ENCODE assay signal across 9 mouse cellular contexts in the genomic region with DNA sequence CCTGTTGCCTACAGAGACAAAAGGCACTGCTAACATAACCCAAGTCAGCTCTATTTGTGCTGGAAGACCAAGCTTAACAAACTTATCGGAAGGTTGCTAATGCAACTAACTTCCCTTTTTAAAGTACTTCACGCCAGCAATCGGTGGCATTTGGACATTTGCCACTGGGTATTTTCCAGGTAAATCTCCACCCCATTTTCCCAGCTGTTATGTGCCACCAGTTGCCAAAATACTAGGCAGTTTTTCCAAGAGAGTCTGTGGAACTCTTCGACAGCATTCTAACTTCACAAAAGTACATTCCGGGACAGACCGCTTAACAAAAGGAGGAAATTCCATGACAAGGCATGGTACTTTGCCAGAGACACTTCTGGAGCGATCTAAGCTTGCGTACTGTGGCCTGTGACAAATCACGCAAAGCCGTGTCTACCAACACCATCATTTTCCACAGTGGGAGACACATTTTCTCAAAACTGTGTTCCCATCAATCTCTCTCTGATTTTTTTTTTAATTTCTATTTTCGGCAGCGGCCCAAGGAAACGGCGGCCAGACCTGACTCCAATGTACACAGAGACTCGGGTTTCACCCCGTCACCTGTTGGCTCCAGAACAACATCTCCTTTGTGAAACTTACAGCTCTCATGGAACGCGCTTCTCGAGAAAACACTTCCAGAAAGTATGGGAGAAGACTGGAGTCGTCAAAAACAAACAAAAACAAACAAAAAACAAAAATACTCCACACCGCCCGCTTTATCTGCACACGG.
A peak's percentile ranks its signal among the peaks of the same experiment; 100 is the strongest.
DNase-seq lines count a peak whose midpoint lies in the region; ATAC-seq and TF ChIP-seq lines count a peak whose summit lies in the region.
"Had no signal": no experiment of that assay in that cellular context is flagged by ENCODE, and none has a peak within 500 bp of the region (broad histone marks: within the 10 kb centered on the region; RNA-seq: fewer than 3 reads in every experiment).

No protein-coding gene starts in this region.

- H3K4me3 ChIP-seq in left cerebral cortex, adult 2 months: peak overlapping the region; percentile 63
- peak overlapping the region; percentile 85 for H3K4me3 ChIP-seq in forebrain, embryonic 10.5 days
- H3K4me3 ChIP-seq in hindbrain, embryonic 13.5 days: peak overlapping the region; percentile 73
- peak overlapping the region; percentile 51 for H3K4me3 ChIP-seq in limb, embryonic 15.5 days
- H3K4me3 ChIP-seq in midbrain, postnatal 0 days (ENCODE audit: low read depth, low read length): peak overlapping the region; percentile 86

- H3K9me3 ChIP-seq in forebrain, embryonic 10.5 days: no peaks in the 10 kb centered on the region
- no peaks in the 10 kb centered on the region for H3K9me3 ChIP-seq in hindbrain, embryonic 13.5 days
- H3K9me3 ChIP-seq in limb, embryonic 15.5 days: no peaks in the 10 kb centered on the region
- H3K9me3 ChIP-seq in midbrain, postnatal 0 days (ENCODE audit: low read length): no peaks in the 10 kb centered on the region

- H3K9ac ChIP-seq in hindbrain, embryonic 13.5 days: peak overlapping the region; percentile 78
- H3K9ac ChIP-seq in limb, embryonic 15.5 days: peak overlapping the region; percentile 65
- peak overlapping the region; percentile 61 for H3K9ac ChIP-seq in midbrain, postnatal 0 days (replicated peaks; ENCODE audit: low read length, poor library complexity, severe bottlenecking)

- intact Hi-C loops in left cerebral cortex, adult 2 months (cut with DNase I): loop anchor here (2.0 to 10.0 kb wide), 3 partner anchors 74 to 694 kb away; no protein-coding TSS in a partner anchor
- intact Hi-C loops in left cerebral cortex, postnatal 25 days (cut with DNase I): loop anchor here (2.0 to 10.0 kb wide), 3 partner anchors 58 to 694 kb away; no protein-coding TSS in a partner anchor
- intact Hi-C loops in left cerebral cortex, postnatal 4 days (cut with DNase I): loop anchor here (10.0 kb wide), 1 partner anchor 696 kb away; no protein-coding TSS in a partner anchor

- peaks cover 67% of the 10 kb centered on the region for H3K4me1 ChIP-seq in forebrain, embryonic 10.5 days
- peaks cover 39% of the 10 kb centered on the region for H3K4me1 ChIP-seq in hindbrain, embryonic 13.5 days (replicated peaks)
- H3K4me1 ChIP-seq in limb, embryonic 15.5 days: peaks cover 70% of the 10 kb centered on the region
- H3K4me1 ChIP-seq in midbrain, postnatal 0 days (ENCODE audit: insufficient read depth, low read length): peaks cover 2% of the 10 kb centered on the region; the same call in 1 of the 2 replicates

- TF ChIP-seq CTCF in left cerebral cortex, adult 2 months (IDR thresholded peaks at IDR 0.05): no peak
- no peak for TF ChIP-seq CTCF in midbrain, postnatal 0 days (IDR thresholded peaks at IDR 0.05)

- peaks cover 89% of the 10 kb centered on the region for H3K27me3 ChIP-seq in forebrain, embryonic 10.5 days (ENCODE audit: poor library complexity, severe bottlenecking)
- H3K27me3 ChIP-seq in hindbrain, embryonic 13.5 days: peaks cover 77% of the 10 kb centered on the region
- no peaks in the 10 kb centered on the region for H3K27me3 ChIP-seq in limb, embryonic 15.5 days
- H3K27me3 ChIP-seq in midbrain, postnatal 0 days (ENCODE audit: insufficient read depth, low read length): no peaks in the 10 kb centered on the region; the same call in 1 of the 2 replicates

- peak overlapping the region; percentile 89 for H3K27ac ChIP-seq in left cerebral cortex, adult 2 months
- peak overlapping the region; percentile 88 for H3K27ac ChIP-seq in forebrain, embryonic 10.5 days
- H3K27ac ChIP-seq in hindbrain, embryonic 13.5 days: peak overlapping the region; percentile 55
- H3K27ac ChIP-seq in limb, embryonic 15.5 days: peak overlapping the region; percentile 92
- no peak overlapping the region for H3K27ac ChIP-seq in midbrain, postnatal 0 days (ENCODE audit: low read depth, low read length)

- DNase-seq in left cerebral cortex, adult 2 months (ENCODE audit: extremely low spot score in 1 of 2, low spot score in 2 of 2): no peak
- no peak for DNase-seq in left cerebral cortex, postnatal 25 days (ENCODE audit: low spot score in 2 of 2)
- DNase-seq in forebrain, embryonic 10.5 days (ENCODE audit: extremely low spot score, low spot score): peak; percentile 29
- DNase-seq in midbrain, postnatal 0 days (ENCODE audit: low spot score): peak; percentile 32
- DNase-seq in T-cell, adult 2 months (ENCODE audit: low spot score): no peak
- DNase-seq in left cerebral cortex, postnatal 4 days: no peak

- ATAC-seq in hindbrain, embryonic 13.5 days (ENCODE audit: low FRiP score): no peak
- ATAC-seq in limb, embryonic 15.5 days (ENCODE audit: insufficient number of reproducible peaks, low FRiP score, low TSS enrichment, low read depth): 0 out of 2 replicates have a peak, but pooled peaks have one; percentile 50
- ATAC-seq in midbrain, postnatal 0 days (ENCODE audit: low FRiP score): no peak

- WGBS in forebrain, embryonic 10.5 days: 4% methylated on average over 23 of the region's 23 CpGs
- WGBS in hindbrain, embryonic 13.5 days: 3% methylated on average over 23 of the region's 23 CpGs
- 3% methylated on average over 23 of the region's 23 CpGs for WGBS in limb, embryonic 15.5 days
- 5% methylated on average over 23 of the region's 23 CpGs for WGBS in midbrain, postnatal 0 days

- no peaks in the 10 kb centered on the region for H3K36me3 ChIP-seq in forebrain, embryonic 10.5 days (replicated peaks)
- no peaks in the 10 kb centered on the region for H3K36me3 ChIP-seq in hindbrain, embryonic 13.5 days
- peaks cover 5% of the 10 kb centered on the region; the same call in 1 of the 2 replicates for H3K36me3 ChIP-seq in limb, embryonic 15.5 days
- no peaks in the 10 kb centered on the region for H3K36me3 ChIP-seq in midbrain, postnatal 0 days (ENCODE audit: insufficient read depth, low read length)
- H3K36me3 ChIP-seq: G1E had no signal

- H3K4me2 ChIP-seq in hindbrain, embryonic 13.5 days: peak overlapping the region; percentile 96
- H3K4me2 ChIP-seq in limb, embryonic 15.5 days: peak overlapping the region; percentile 81
- H3K4me2 ChIP-seq in midbrain, postnatal 0 days (ENCODE audit: low read depth, low read length, poor library complexity, severe bottlenecking): peak overlapping the region; percentile 92

Comparison
In these comparisons a context has a peak if more than half of its experiments do, and no peak if none do; other contexts are left out.
1. DNase-seq: peak in forebrain, embryonic 10.5 days (single experiment) and midbrain, postnatal 0 days (single experiment); none in left cerebral cortex, adult 2 months (0 of 2), left cerebral cortex, postnatal 25 days (0 of 2), T-cell, adult 2 months (single experiment) and left cerebral cortex, postnatal 4 days (single experiment).
2. Peak in every context shown above with its lines, with median percentiles within 50 percentile points of each other: H3K4me3 ChIP-seq, H3K4me2 ChIP-seq and H3K9ac ChIP-seq.